Mouse (Mus musculus): Measurements from ENCODE around the gene Fam181a.

- no peak for TF ChIP-seq CTCF (conservative IDR thresholded peaks at IDR 0.05; ENCODE audit: low read length)
- TF ChIP-seq NANOG (IDR thresholded peaks at IDR 0.05; ENCODE audit: borderline replicate concordance, low read length): no peak
- TF ChIP-seq POU5F1 (IDR thresholded peaks at IDR 0.05; ENCODE audit: borderline replicate concordance, low read length): no peak
Observed at GRCm38 (mm10) chr12:103343456-103343855, 32.7 kb downstream of the Fam181a start.

Data from E14TG2a.4 (cell line).